Mouse (Mus musculus) embryonic facial prominence, embryonic 12.5 days (tissue): ENCODE results near the gene Txndc2. TPM values are rescaled to one million over a fixed set of nuclear protein-coding genes. Genes with fewer than 3 reads are reported as not detected.

Experiments
- ATAC-seq: fragments of 200-750 bp; cut with Nextera tagmentation; 2 replicates; pipeline ENCODE4 v1.8.0; 2017; ENCODE audit not compliant: insufficient number of reproducible peaks, insufficient read depth, low FRiP score, low TSS enrichment
- H3K27ac ChIP-seq: fragments of 300-500 bp; sonication (generic); 2 replicates; pipeline ENCODE4 v1.5.1; 2016; ENCODE audit warnings: mild to moderate bottlenecking
- H3K27me3 ChIP-seq: fragments of 300-500 bp; sonication (generic); 2 replicates; pipeline ENCODE4 v1.6.1; 2016; ENCODE audit warnings: mild to moderate bottlenecking, moderate library complexity
- H3K36me3 ChIP-seq: fragments of 300-500 bp; sonication (generic); 2 replicates; pipeline ENCODE4 v1.6.1; 2016; ENCODE audit warnings: mild to moderate bottlenecking
- H3K4me1 ChIP-seq: fragments of 300-500 bp; sonication (generic); 2 replicates; pipeline ENCODE4 v1.6.1; 2016
- H3K4me2 ChIP-seq: fragments of 300-500 bp; sonication (generic); replicated peaks from 2 replicates; pipeline ENCODE4 v1.6.1; 2016; ENCODE audit warnings: mild to moderate bottlenecking, moderate library complexity
- H3K4me3 ChIP-seq: fragments of 300-500 bp; sonication (generic); 2 replicates; pipeline ENCODE4 v1.5.1; 2016; ENCODE audit warnings: mild to moderate bottlenecking
- H3K9ac ChIP-seq: fragments of 300-500 bp; sonication (generic); 2 replicates; pipeline ENCODE4 v1.6.1; 2016; ENCODE audit warnings: mild to moderate bottlenecking, moderate library complexity
- H3K9me3 ChIP-seq: fragments of 300-500 bp; sonication (generic); 2 replicates; pipeline ENCODE4 v1.6.1; 2016; ENCODE audit warnings: mild to moderate bottlenecking, moderate library complexity
- WGBS: fragments of 180-500 bp; shearing (Covaris S2); methylation state at CpG from one replicate; pipeline ENCODE4 v1.1.7; 2016; 5-methylcytosine and 5-hydroxymethylcytosine counted together
- polyA plus RNA-seq: library from polyadenylated mRNA; unstranded; fragments of >200 nt; fragmentation: Nextera tagmentation; extraction: Ambion mirVana; gene quantifications from 2 replicates; pipeline ENCODE4 v1.2.1, GENCODE M21; 2016

Gene Txndc2
- polyA plus RNA-seq, 1 experiment from 2014 or later: 0.14 TPM

GRCm38 (mm10) chr17:65672926-65673325 is 31.0 kb upstream of the Txndc2 start:
- H3K9ac ChIP-seq: no peak overlapping the region
- 89% methylated on average over 7 of the region's 7 CpGs for WGBS
- no peak for ATAC-seq
- H3K27ac ChIP-seq: no peak overlapping the region
- H3K4me3 ChIP-seq: no peak overlapping the region
- H3K27me3 ChIP-seq: no peaks in the 10 kb centered on the region
- H3K9me3 ChIP-seq: no peaks in the 10 kb centered on the region
- no peaks in the 10 kb centered on the region for H3K36me3 ChIP-seq
- no peaks in the 10 kb centered on the region for H3K4me1 ChIP-seq
- no peak overlapping the region for H3K4me2 ChIP-seq

- H3K4me2 ChIP-seq: no peak overlapping the region
- no peak overlapping the region for H3K9ac ChIP-seq
- no peaks in the 10 kb centered on the region for H3K4me1 ChIP-seq
- H3K4me3 ChIP-seq: no peak overlapping the region
- H3K9me3 ChIP-seq: no peaks in the 10 kb centered on the region
- no peaks in the 10 kb centered on the region for H3K27me3 ChIP-seq
- 84% methylated on average over 4 of the region's 4 CpGs for WGBS
- H3K36me3 ChIP-seq: no peaks in the 10 kb centered on the region
- ATAC-seq: no peak
- H3K27ac ChIP-seq: no peak overlapping the region
Observed at GRCm38 (mm10) chr17:65669061-65669460, 27.1 kb upstream of the Txndc2 start.

- H3K4me1 ChIP-seq: 0 out of 2 replicates have a peak, but pooled peaks cover 2% of the 10 kb centered on the region
- no peak overlapping the region for H3K27ac ChIP-seq
- no peak overlapping the region for H3K9ac ChIP-seq
- no peak overlapping the region for H3K4me2 ChIP-seq
- no peaks in the 10 kb centered on the region for H3K9me3 ChIP-seq
- no peaks in the 10 kb centered on the region for H3K27me3 ChIP-seq
- no peak overlapping the region for H3K4me3 ChIP-seq
- ATAC-seq: no peak
- 89% methylated on average over 14 of the region's 14 CpGs for WGBS
- H3K36me3 ChIP-seq: no peaks in the 10 kb centered on the region
Observed at GRCm38 (mm10) chr17:65667792-65668191, 25.8 kb upstream of the Txndc2 start.

DNA sequence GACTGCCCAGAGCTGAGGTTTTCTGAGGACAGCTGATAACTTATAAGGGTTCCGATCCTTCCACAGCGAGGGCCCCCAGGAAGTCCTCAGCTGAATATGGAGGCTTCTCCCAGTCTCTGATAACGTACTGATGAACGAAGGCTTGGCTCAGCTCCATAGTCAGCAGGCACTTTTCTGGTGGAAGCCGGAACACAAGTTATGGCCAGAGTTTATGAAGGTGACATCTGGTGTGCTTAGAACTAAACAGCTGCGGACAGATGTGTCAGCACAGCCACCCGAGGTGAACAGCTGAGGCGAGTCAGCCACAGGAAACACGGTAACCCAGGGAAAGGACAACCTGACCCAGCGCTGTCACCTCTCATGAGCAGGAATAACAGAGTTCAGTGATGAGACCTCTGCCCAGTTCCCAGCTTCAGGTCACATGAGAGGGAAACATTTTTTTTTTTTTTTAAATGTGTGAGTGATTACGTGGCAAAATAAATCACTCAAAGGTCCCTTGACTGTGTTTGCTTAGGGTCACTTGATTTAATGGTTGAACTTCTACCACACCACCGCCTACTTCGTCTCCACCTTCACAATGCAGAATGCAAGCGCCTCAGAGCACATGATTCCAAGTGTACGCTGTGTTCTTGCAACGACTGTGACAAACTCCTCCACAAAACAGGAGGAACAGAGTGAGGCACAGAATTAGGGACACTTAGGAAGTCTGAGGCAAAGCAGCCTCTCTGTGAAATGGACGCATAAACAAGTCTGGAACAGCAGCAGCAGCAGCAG is 24.6 kb upstream of the Txndc2 start:
- H3K4me1 ChIP-seq: 0 out of 2 replicates have a peak, but pooled peaks cover 2% of the 10 kb centered on the region
- H3K4me2 ChIP-seq: no peak overlapping the region
- no peak overlapping the region for H3K9ac ChIP-seq
- H3K4me3 ChIP-seq: no peak overlapping the region
- H3K9me3 ChIP-seq: no peaks in the 10 kb centered on the region
- no peak for ATAC-seq
- no peaks in the 10 kb centered on the region for H3K27me3 ChIP-seq
- WGBS: 73% methylated on average over 17 of the region's 17 CpGs
- no peaks in the 10 kb centered on the region for H3K36me3 ChIP-seq
- no peak overlapping the region for H3K27ac ChIP-seq

- no peak for ATAC-seq
- Histone ChIP-seq H3K27me3 (no peaks in the 10 kb centered on the region), H3K36me3 (no peaks in the 10 kb centered on the region), H3K4me2 (no peak overlapping the region), H3K9me3 (no peaks in the 10 kb centered on the region), H3K4me1 (0 out of 2 replicates have a peak, but pooled peaks cover 2% of the 10 kb centered on the region), H3K4me3 (no peak overlapping the region), H3K9ac (no peak overlapping the region), H3K27ac (no peak overlapping the region)
- 85% methylated on average over 12 of the region's 12 CpGs for WGBS
Observed at GRCm38 (mm10) chr17:65665786-65666387, 23.9 kb upstream of the Txndc2 start.

DNA sequence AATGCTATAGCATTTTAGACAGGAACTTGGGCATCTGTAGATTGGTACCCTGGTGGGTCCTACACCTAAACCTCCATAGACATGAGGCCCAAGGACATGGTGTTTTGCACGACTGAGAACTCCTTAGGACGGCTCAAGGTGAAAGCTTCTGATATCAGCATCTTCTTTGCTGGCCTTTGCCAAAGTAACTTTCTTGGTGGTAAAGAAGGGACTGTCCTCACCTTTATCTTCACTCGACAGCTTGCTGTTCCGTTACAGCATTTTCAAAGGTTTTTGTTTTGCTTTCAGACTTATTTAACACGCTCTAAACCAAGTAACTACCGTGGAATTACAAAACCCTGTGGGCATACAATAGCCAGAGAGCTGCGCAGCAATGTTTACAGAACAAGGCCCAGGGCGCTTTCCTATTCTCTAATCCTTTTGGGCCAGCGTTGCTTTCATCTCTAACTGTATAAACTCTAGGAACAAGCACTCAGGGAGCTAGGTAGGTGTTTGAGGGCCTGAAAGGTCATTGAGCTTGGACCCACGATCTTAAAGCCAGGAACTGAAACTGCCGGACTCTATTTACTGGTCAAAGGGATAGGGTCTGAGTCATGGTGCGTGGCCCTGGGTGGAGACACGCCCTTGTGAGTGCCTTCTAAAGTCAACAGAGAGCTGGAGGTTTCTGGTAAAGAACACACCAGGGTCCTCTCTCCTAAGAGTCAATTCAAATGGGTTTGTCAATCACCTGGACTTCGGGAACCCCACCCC is 21.5 kb upstream of the Txndc2 start:
- Histone ChIP-seq H3K9ac (no peak overlapping the region), H3K27me3 (no peaks in the 10 kb centered on the region), H3K36me3 (no peaks in the 10 kb centered on the region), H3K4me3 (no peak overlapping the region), H3K4me1 (0 out of 2 replicates have a peak, but pooled peaks cover 2% of the 10 kb centered on the region), H3K4me2 (no peak overlapping the region), H3K9me3 (no peaks in the 10 kb centered on the region), H3K27ac (no peak overlapping the region)
- ATAC-seq: no peak
- WGBS: 77% methylated on average over 14 of the region's 14 CpGs

DNA sequence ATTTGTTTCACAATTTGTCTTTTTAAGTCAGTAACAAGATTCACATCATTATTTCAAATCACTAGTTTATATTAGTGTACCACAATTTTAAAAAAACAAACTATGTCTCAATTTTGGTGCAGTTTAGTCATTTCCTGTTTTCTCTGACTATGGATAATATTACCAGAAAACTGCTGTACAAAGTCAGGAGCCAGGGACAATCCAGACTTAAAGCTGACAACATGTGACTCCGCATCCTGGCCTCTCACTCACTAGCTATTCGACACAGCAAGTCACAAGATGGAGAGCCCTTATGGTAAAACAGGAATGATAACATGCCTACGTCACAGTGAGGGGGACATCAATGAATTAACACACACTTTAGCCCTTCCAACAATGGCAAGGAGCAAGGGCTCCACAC is 20.7 kb upstream of the Txndc2 start:
- no peaks in the 10 kb centered on the region for H3K36me3 ChIP-seq
- 0 out of 2 replicates have a peak, but pooled peaks cover 2% of the 10 kb centered on the region for H3K4me1 ChIP-seq
- no peak overlapping the region for H3K27ac ChIP-seq
- H3K4me2 ChIP-seq: no peak overlapping the region
- no peaks in the 10 kb centered on the region for H3K27me3 ChIP-seq
- 76% methylated on average over 3 of the region's 3 CpGs for WGBS
- H3K9me3 ChIP-seq: no peaks in the 10 kb centered on the region
- H3K9ac ChIP-seq: no peak overlapping the region
- no peak overlapping the region for H3K4me3 ChIP-seq
- ATAC-seq: no peak

DNA sequence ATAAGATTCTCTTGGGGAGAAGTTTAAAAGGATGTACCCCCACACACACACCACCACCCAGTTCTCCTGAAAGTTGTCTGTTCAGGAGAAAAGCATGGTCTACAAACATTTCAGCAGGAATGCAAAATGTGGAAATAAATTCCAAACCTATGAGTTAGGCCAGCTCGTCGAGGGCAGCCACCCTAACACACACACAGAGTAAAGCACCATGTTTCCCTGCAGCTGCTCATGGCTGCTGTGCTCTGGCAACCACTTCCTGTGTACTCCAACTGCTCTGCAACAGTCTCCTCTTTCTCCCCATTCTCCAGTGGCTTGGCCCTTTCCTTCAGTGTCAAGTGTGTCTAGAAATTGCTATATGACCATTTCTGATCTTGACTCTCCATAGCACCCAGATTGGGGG is 16.4 kb upstream of the Txndc2 start:
- WGBS: 89% methylated on average over 2 of the region's 2 CpGs
- Histone ChIP-seq H3K27me3 (no peaks in the 10 kb centered on the region), H3K4me2 (no peak overlapping the region), H3K36me3 (no peaks in the 10 kb centered on the region), H3K9ac (no peak overlapping the region), H3K9me3 (no peaks in the 10 kb centered on the region), H3K4me3 (no peak overlapping the region), H3K27ac (no peak overlapping the region), H3K4me1 (no peaks in the 10 kb centered on the region)
- no peak for ATAC-seq

DNA sequence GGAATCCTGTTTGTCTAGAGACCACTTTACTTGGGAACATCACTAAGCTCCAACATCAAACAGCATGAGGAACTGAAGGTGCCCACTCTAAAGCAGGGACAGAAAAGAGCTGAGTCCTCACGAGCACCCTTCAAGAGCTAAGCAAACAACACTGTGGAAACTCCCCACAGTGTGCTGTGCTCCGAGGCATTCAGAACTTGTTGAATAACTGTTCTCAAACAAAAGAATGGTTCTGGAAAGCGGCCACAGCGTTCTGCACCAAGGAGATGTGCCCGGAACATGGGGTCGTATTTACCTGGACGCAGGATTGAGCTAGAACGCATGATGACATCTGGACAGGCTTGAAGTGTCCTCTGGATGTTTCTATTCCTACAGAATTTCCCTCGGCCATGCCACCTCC is 16.0 kb upstream of the Txndc2 start:
- ATAC-seq: no peak
- Histone ChIP-seq H3K36me3 (no peaks in the 10 kb centered on the region), H3K27ac (no peak overlapping the region), H3K9me3 (no peaks in the 10 kb centered on the region), H3K27me3 (no peaks in the 10 kb centered on the region), H3K4me3 (no peak overlapping the region), H3K4me2 (no peak overlapping the region), H3K4me1 (no peaks in the 10 kb centered on the region), H3K9ac (no peak overlapping the region)
- 94% methylated on average over 9 of the region's 9 CpGs for WGBS

DNA sequence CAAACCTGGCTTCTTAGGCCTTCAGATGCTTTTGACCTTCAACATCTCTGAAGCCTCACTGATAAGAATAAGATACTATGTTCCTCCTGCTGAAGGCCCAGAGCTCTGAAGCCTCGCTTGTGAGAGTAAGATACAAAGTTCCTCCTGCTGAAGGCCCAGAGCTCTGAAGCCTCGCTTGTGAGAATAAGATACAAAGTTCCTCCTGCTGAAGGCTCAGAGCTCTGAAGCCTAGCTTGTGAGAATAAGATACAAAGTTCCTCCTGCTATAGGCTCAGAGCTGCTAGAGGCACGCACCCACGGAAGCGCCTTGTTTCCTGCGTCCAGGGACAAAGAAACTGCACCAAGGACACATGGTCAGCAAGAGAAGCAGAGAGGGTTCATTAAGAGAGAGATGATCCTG is 14.8 kb upstream of the Txndc2 start:
- no peak overlapping the region for H3K4me3 ChIP-seq
- no peak overlapping the region for H3K9ac ChIP-seq
- no peaks in the 10 kb centered on the region for H3K27me3 ChIP-seq
- no peaks in the 10 kb centered on the region for H3K4me1 ChIP-seq
- ATAC-seq: no peak
- H3K9me3 ChIP-seq: no peaks in the 10 kb centered on the region
- 93% methylated on average over 6 of the region's 6 CpGs for WGBS
- 0 out of 2 replicates have a peak, but pooled peaks cover 8% of the 10 kb centered on the region for H3K36me3 ChIP-seq
- H3K4me2 ChIP-seq: no peak overlapping the region
- no peak overlapping the region for H3K27ac ChIP-seq

DNA sequence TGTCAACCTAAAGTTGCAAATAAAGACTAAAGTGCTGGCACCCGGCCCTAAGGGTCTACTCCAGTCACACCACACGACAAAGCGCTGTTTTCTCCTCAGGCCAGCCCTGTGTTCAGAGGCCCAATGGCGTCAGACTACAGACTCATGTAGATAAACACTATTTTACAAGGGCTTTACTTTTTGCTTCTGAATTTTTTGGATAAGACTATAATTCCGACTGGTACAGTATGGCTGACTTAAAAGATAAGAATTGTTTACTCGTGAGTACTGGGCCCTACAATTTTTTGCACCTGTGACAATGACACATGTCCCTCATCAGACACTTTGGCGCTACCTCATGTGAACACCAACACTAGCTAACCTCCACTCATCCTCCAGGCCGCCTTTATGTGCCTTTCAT is 14.1 kb upstream of the Txndc2 start:
- Histone ChIP-seq H3K9ac (no peak overlapping the region), H3K27me3 (no peaks in the 10 kb centered on the region), H3K9me3 (no peaks in the 10 kb centered on the region), H3K27ac (no peak overlapping the region), H3K4me1 (no peaks in the 10 kb centered on the region), H3K4me3 (no peak overlapping the region), H3K36me3 (0 out of 2 replicates have a peak, but pooled peaks cover 9% of the 10 kb centered on the region), H3K4me2 (no peak overlapping the region)
- ATAC-seq: no peak
- 90% methylated on average over 8 of the region's 8 CpGs for WGBS

DNA sequence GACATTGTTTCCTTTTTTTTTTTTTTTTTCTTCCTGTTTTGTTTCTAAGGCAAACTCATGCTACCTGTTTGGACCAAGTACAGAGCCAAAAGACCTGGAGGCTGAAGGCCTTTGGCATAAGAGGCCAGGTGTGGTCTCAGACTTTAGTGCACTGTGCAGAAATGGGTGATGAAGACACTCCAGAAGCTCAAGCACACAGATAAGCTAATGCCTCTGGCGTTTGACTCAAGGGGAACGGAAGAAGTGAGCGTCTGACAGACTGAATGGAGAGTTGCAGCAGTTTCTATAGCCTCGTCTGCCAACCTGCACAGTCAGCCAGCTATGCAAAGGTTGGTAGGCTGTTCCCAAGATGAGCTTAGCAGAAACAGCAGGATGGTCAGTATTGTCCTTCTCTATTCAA is 13.6 kb upstream of the Txndc2 start:
- Histone ChIP-seq H3K27me3 (no peaks in the 10 kb centered on the region), H3K4me2 (no peak overlapping the region), H3K27ac (no peak overlapping the region), H3K4me1 (no peaks in the 10 kb centered on the region), H3K9me3 (no peaks in the 10 kb centered on the region), H3K36me3 (0 out of 2 replicates have a peak, but pooled peaks cover 9% of the 10 kb centered on the region), H3K9ac (no peak overlapping the region), H3K4me3 (no peak overlapping the region)
- ATAC-seq: no peak
- 88% methylated on average over 4 of the region's 4 CpGs for WGBS
